Mouse (Mus musculus) hindbrain, embryonic 11.5 days (tissue): ENCODE results near the gene Zrsr1. TPM values are rescaled to one million over a fixed set of nuclear protein-coding genes. Genes with fewer than 3 reads are reported as not detected.

Source experiments
- ATAC-seq: fragments of 200-750 bp; cut with Nextera tagmentation; 2 replicates; pipeline ENCODE4 v1.8.0; 2017; ENCODE audit warnings: mild to moderate bottlenecking, moderate TSS enrichment, moderate library complexity; ENCODE audit not compliant: low FRiP score
- DNase-seq: peaks from one replicate; pipeline ENCODE4 v3.0.0-alpha.2; 2015; ENCODE audit warnings: low spot score
- H3K27ac ChIP-seq: fragments of 300-500 bp; sonication (generic); 2 replicates; pipeline ENCODE4 v1.5.1; 2014; ENCODE audit warnings: mild to moderate bottlenecking, low read depth, low read length
- H3K27me3 ChIP-seq: fragments of 300-500 bp; sonication (generic); 2 replicates; pipeline ENCODE4 v1.6.1; 2014; ENCODE audit warnings: mild to moderate bottlenecking, low read length, moderate library complexity, mixed read lengths; ENCODE audit not compliant: control insufficient read depth, insufficient read depth
- H3K36me3 ChIP-seq: fragments of 300-500 bp; sonication (generic); 2 replicates; pipeline ENCODE4 v1.6.1; 2014; ENCODE audit warnings: mild to moderate bottlenecking, low read length, moderate library complexity, mixed read lengths; ENCODE audit not compliant: control insufficient read depth, insufficient read depth
- H3K4me1 ChIP-seq: fragments of 300-500 bp; sonication (generic); replicated peaks from 2 replicates; pipeline ENCODE4 v1.6.1; 2014; ENCODE audit warnings: low read length, mixed read lengths; ENCODE audit not compliant: control insufficient read depth, insufficient read depth
- H3K4me2 ChIP-seq: fragments of 300-500 bp; sonication (generic); replicated peaks from 2 replicates; pipeline ENCODE4 v1.6.1; 2014; ENCODE audit warnings: mild to moderate bottlenecking, low read depth, low read length
- H3K4me3 ChIP-seq: fragments of 300-500 bp; sonication (generic); 2 replicates; pipeline ENCODE4 v1.5.1; 2014; ENCODE audit warnings: low read depth, low read length
- H3K9ac ChIP-seq: fragments of 300-500 bp; sonication (generic); 2 replicates; pipeline ENCODE4 v1.6.1; 2014; ENCODE audit warnings: low read depth, low read length
- H3K9me3 ChIP-seq: fragments of 300-500 bp; sonication (generic); 2 replicates; pipeline ENCODE4 v1.6.1; 2016; ENCODE audit warnings: low read length; ENCODE audit not compliant: control insufficient read depth
- WGBS: fragments of 180-500 bp; shearing (Covaris S2); extraction: QIAGEN DNeasy Blood & Tissue Kit; methylation state at CpG from one replicate; pipeline ENCODE4 v1.1.7; 2014; 5-methylcytosine and 5-hydroxymethylcytosine counted together
- polyA plus RNA-seq: library from polyadenylated mRNA; unstranded; fragments of >200 nt; fragmentation: Nextera tagmentation; extraction: Ambion mirVana; gene quantifications from 2 replicates; pipeline ENCODE4 v1.2.1, GENCODE M21; 2014

Gene Zrsr1
- polyA plus RNA-seq, 1 experiment from 2014 or later = 5.2 TPM

DNA sequence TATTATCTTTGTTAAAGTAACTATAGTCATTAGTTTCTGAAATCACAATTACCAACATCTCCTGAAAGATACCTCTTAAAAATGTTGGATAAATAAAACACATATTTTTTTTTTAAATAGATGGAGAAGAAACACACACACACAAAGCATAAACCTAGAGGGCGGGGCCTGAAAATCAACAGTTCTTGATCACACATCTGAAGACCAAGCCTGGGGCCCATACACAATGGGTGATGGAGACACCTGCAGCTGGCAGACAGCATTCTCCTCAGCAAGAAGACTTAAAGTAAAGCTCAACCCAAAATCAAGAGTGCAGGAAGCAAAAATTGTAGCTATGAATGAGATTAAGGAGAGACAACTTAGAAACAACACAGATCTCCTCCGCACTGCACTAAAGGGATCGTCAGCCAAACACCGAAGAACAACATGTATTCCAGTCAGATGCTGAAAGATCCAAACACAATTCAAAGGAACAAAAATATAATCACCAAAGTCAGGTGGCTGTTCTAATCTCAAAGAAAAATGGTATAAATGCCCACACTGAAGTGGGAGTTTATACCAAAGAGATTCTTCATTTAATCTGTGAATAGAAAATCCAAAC lies 34.0 kb upstream of the Zrsr1 start:
- no peaks in the 10 kb centered on the region for H3K36me3 ChIP-seq
- no peaks in the 10 kb centered on the region for H3K27me3 ChIP-seq
- H3K9me3 ChIP-seq = no peaks in the 10 kb centered on the region
- H3K27ac ChIP-seq = no peak overlapping the region
- H3K9ac ChIP-seq = no peak overlapping the region
- H3K4me1 ChIP-seq = no peaks in the 10 kb centered on the region
- no peak overlapping the region for H3K4me3 ChIP-seq
- H3K4me2 ChIP-seq = no peak overlapping the region
- 97% methylated on average over 4 of the region's 4 CpGs for WGBS
- DNase-seq (no peak), ATAC-seq (no peak)

- Histone ChIP-seq H3K27ac (no peak overlapping the region), H3K4me1 (no peaks in the 10 kb centered on the region), H3K4me3 (no peak overlapping the region), H3K4me2 (no peak overlapping the region), H3K9ac (no peak overlapping the region), H3K27me3 (no peaks in the 10 kb centered on the region), H3K9me3 (no peaks in the 10 kb centered on the region), H3K36me3 (no peaks in the 10 kb centered on the region)
- no peak for DNase-seq
- WGBS = 92% methylated on average over 2 of the region's 2 CpGs
- no peak for ATAC-seq
These were observed 32.8 kb upstream of the Zrsr1 start for GRCm38 (mm10) chr11:22938983-22939382.

- Histone ChIP-seq H3K4me1 (no peaks in the 10 kb centered on the region), H3K4me2 (no peak overlapping the region), H3K27ac (no peak overlapping the region), H3K9me3 (no peaks in the 10 kb centered on the region), H3K4me3 (no peak overlapping the region), H3K27me3 (no peaks in the 10 kb centered on the region), H3K36me3 (no peaks in the 10 kb centered on the region), H3K9ac (no peak overlapping the region)
- WGBS = 83% methylated on average over 1 of the region's 1 CpGs
- no peak for ATAC-seq
- DNase-seq = no peak
These were observed 22.7 kb upstream of the Zrsr1 start for GRCm38 (mm10) chr11:22949101-22949500.

- Histone ChIP-seq H3K4me2 (no peak overlapping the region), H3K4me1 (no peaks in the 10 kb centered on the region), H3K9me3 (no peaks in the 10 kb centered on the region), H3K27me3 (no peaks in the 10 kb centered on the region), H3K4me3 (no peak overlapping the region), H3K9ac (no peak overlapping the region), H3K36me3 (no peaks in the 10 kb centered on the region), H3K27ac (no peak overlapping the region)
- WGBS = 93% methylated on average over 6 of the region's 6 CpGs
- ATAC-seq (no peak), DNase-seq (no peak)
These were observed 21.7 kb upstream of the Zrsr1 start for GRCm38 (mm10) chr11:22950131-22950530.

- Histone ChIP-seq H3K4me1 (no peaks in the 10 kb centered on the region), H3K4me2 (no peak overlapping the region), H3K36me3 (no peaks in the 10 kb centered on the region), H3K9me3 (no peaks in the 10 kb centered on the region), H3K27me3 (no peaks in the 10 kb centered on the region), H3K27ac (no peak overlapping the region), H3K4me3 (no peak overlapping the region), H3K9ac (no peak overlapping the region)
- ATAC-seq = no peak
- no peak for DNase-seq
- 93% methylated on average over 7 of the region's 7 CpGs for WGBS
These were observed 19.1 kb upstream of the Zrsr1 start for GRCm38 (mm10) chr11:22952668-22953067.

DNA sequence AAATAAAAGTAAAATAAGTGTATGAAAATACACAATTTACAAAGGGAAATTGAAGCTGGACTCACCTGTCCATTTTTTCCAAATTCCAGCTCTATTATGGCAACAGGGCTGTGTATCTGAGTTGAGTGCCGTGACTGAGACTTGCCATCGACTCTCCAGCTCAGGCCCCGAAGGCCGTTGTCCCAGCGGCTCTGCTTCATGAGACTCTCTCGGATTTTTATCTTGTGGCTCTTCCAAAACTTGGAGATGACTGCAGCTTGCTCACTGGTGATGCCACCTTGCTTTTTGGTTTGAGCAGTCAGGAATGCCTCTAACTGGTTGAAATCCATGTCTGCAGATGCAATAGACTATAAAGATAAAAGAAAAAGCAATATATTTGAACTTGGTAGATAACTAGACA lies 15.5 kb upstream of the Zrsr1 start:
- Histone ChIP-seq H3K4me1 (no peaks in the 10 kb centered on the region), H3K36me3 (no peaks in the 10 kb centered on the region), H3K9me3 (no peaks in the 10 kb centered on the region), H3K27me3 (no peaks in the 10 kb centered on the region), H3K4me3 (no peak overlapping the region), H3K27ac (no peak overlapping the region), H3K4me2 (no peak overlapping the region), H3K9ac (no peak overlapping the region)
- WGBS = 98% methylated on average over 6 of the region's 6 CpGs
- ATAC-seq (no peak), DNase-seq (no peak)

DNA sequence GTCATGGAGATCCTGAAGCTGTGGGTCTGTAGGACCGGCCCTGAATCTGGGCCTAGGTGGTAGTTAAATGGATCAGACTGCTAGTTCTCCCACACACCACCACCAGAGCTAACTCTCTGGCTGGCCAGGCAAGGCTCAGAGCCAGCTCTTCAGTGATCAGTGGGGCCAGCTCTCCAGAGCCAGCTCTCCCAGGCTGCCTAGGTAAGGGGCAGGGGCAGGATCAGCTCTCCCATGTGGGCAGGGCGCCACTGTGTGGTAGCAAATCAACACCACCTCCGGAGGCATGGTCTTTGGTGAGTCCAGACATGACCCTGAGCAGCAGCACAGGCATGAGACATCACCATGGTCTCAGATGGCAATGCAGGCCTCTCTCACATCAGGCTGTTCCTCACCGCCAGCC lies 15.0 kb upstream of the Zrsr1 start:
- no peak for ATAC-seq
- H3K27ac ChIP-seq = no peak overlapping the region
- no peaks in the 10 kb centered on the region for H3K36me3 ChIP-seq
- no peaks in the 10 kb centered on the region for H3K4me1 ChIP-seq
- no peaks in the 10 kb centered on the region for H3K9me3 ChIP-seq
- H3K27me3 ChIP-seq = no peaks in the 10 kb centered on the region
- 69% methylated on average over 4 of the region's 4 CpGs for WGBS
- H3K4me3 ChIP-seq = no peak overlapping the region
- DNase-seq = peak; percentile 10
- no peak overlapping the region for H3K4me2 ChIP-seq
- H3K9ac ChIP-seq = no peak overlapping the region

- Histone ChIP-seq H3K4me2 (no peak overlapping the region), H3K9ac (no peak overlapping the region), H3K27me3 (no peaks in the 10 kb centered on the region), H3K4me1 (no peaks in the 10 kb centered on the region), H3K27ac (no peak overlapping the region), H3K9me3 (no peaks in the 10 kb centered on the region), H3K4me3 (no peak overlapping the region), H3K36me3 (no peaks in the 10 kb centered on the region)
- 95% methylated on average over 4 of the region's 4 CpGs for WGBS
- DNase-seq (no peak), ATAC-seq (no peak)
These were observed 13.9 kb upstream of the Zrsr1 start for GRCm38 (mm10) chr11:22957791-22958374.

- no peak for DNase-seq
- WGBS = 92% methylated on average over 1 of the region's 1 CpGs
- H3K27ac ChIP-seq = no peak overlapping the region
These were observed 9.7 kb upstream of the Zrsr1 start for GRCm38 (mm10) chr11:22962101-22962500.

More at GRCm38 (mm10) chr11:22962101-22962500, 9.7 kb upstream of the Zrsr1 start:
- Histone ChIP-seq H3K27me3 (no peaks in the 10 kb centered on the region), H3K36me3 (no peaks in the 10 kb centered on the region), H3K9ac (no peak overlapping the region), H3K4me3 (no peak overlapping the region), H3K4me1 (no peaks in the 10 kb centered on the region), H3K9me3 (no peaks in the 10 kb centered on the region), H3K4me2 (no peak overlapping the region)
- ATAC-seq = no peak
